Mouse (Mus musculus): ENCODE measurements around the gene Mrm3. TPM values are rescaled to one million over a fixed set of nuclear protein-coding genes. Genes with fewer than 3 reads are reported as not detected.

The Mrm3 gene
- total RNA-seq, 2 experiments from 2014 or later: 11.3 to 16.2 TPM

- peak overlapping the region; percentile 43 for H3K27ac ChIP-seq
- intact Hi-C loops (cut with DNase I): no loop called here
- no peak for DNase-seq
- no peak overlapping the region for H3K4me3 ChIP-seq
- no peak for TF ChIP-seq CTCF (IDR thresholded peaks at IDR 0.05)
Observed at GRCm38 (mm10) chr11:76297252-76297651, 53.7 kb downstream of the Mrm3 start.

DNA sequence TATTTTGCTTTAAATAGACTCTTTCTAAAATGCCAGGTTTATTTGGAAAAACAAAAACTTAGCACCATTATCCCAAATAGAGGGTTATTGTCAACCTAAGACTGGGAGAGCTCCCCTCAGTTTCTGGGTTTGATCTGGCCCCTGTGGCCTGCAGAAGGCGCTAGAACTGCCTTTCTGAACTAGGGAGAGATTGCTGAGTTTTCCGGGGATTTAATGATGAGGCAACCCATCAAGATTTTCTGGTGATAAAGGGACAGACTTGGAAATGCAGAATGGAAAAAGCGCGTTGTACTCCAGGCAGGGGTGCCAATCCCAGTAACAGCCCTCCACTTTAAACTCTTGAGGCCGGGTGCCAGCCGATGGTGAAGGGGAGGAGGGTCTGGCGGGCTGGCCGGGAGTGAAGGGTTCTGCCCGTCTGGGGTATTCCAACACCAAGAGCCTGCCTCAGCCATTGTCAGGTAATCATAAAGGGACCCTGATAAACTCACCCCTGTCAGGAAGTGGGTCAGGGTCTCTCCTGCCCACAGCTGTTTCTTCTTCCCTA is 55.0 kb downstream of the Mrm3 start:
- no peak for DNase-seq
- intact Hi-C loops (cut with DNase I): no loop called here
- peak; percentile 37; the same call in 1 of the 2 replicates for TF ChIP-seq CTCF (IDR thresholded peaks at IDR 0.05)
- Histone ChIP-seq H3K27ac (peak overlapping the region; percentile 41), H3K4me3 (no peak overlapping the region)

Other genes with a start within 250 kb of the Mrm3 start
- not detected for gene 1700016K19Rik, start 243.8 kb upstream of the Mrm3 start, total RNA-seq (2021)
- gene Rflnb, start 215.9 kb upstream of the Mrm3 start, total RNA-seq (2021): 10 to 100 TPM; 13.2 to 21.8 TPM
- gene Vps53, start 64.1 kb upstream of the Mrm3 start, total RNA-seq (2021): 10 to 100 TPM; 22.0 to 22.1 TPM
- 1 to 10 TPM; 1.4 to 2.0 TPM for gene Fam57a, start 64.0 kb upstream of the Mrm3 start, total RNA-seq (2021)
- not detected for gene Dbil5, start 26.1 kb upstream of the Mrm3 start, total RNA-seq (2021)
- 1 to 10 TPM; 3.0 to 3.9 TPM for gene Gemin4, start 26.1 kb upstream of the Mrm3 start, total RNA-seq (2021)
- 10 to 100 TPM; 21.9 to 24.2 TPM for gene Glod4, start within 50 bp of the Mrm3 start, total RNA-seq (2021)
- 10 to 100 TPM; 42.0 to 49.3 TPM for gene Nxn, start 155.4 kb downstream of the Mrm3 start, total RNA-seq (2021)
- gene Timm22, start 163.2 kb downstream of the Mrm3 start, total RNA-seq (2021): 10 to 100 TPM; 29.0 to 45.0 TPM

Measured in gastrocnemius, adult 2 months (tissue).